Mouse (Mus musculus): ENCODE results near the gene Tomm34. TPM values are rescaled to one million over a fixed set of nuclear protein-coding genes. Genes with fewer than 3 reads are reported as not detected.

Tomm34 gene
- polyA plus RNA-seq, 1 experiment, result 39.4 TPM

DNA sequence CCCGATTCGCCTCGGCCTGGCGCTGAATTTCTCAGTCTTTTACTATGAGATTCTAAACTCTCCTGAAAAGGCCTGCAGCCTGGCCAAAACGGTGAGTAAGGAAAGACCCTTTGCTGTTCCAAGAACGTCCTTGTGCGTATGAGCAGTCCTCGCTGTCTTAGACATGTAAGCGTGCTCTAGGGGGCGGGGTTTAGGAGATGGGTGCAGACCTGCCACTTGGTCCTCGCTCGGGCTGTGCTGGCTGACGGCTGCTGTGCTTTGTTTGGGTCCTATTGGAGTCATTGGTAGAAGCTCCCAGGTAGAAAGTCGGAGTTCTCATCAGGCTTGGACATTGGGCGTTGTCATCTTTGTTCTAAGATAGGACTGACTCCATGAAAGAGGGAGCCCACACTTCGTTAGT lies 55.7 kb downstream of the Tomm34 start:
- no peaks in the 10 kb centered on the region for H3K27me3 ChIP-seq (ENCODE audit: control insufficient read depth, insufficient read depth, low read length)
- H3K27ac ChIP-seq (ENCODE audit: insufficient read depth, low read depth, low read length), result no peak overlapping the region
- H3K4me3 ChIP-seq (ENCODE audit: low read depth, low read length), result no peak overlapping the region
- WGBS, result 94% methylated on average over 16 of the region's 16 CpGs
- TF ChIP-seq CTCF (IDR thresholded peaks at IDR 0.05; ENCODE audit: extremely low read depth, insufficient read length, insufficient replicate concordance, low read depth, low read length), result no peak
- peaks cover 9% of the 10 kb centered on the region; the same call in 1 of the 2 replicates for H3K4me1 ChIP-seq (ENCODE audit: control insufficient read depth, insufficient read depth, insufficient read length, low read length)
- peaks cover 65% of the 10 kb centered on the region for H3K36me3 ChIP-seq (ENCODE audit: control insufficient read depth, insufficient read depth, low read length)

DNA sequence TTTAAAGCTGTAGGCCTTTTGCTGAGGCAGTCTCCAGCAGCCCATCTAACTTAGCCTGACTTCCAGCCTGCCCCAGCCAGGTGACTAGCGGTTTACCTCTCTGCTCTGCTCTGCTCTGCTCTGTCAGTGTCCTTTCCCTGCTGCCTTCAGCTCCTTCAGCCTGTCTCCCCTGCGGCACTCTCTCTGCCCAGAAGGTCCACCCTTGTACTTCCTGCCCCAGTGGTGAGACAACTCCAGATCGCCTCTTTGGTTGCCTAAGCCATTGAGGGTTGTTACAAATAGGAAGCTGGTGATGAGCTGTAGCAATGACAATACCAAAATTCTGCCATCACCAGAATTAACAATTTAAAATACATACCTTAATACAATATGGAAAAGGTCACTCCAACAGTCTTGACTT lies 60.0 kb downstream of the Tomm34 start:
- peaks cover 39% of the 10 kb centered on the region for H3K36me3 ChIP-seq (ENCODE audit: control insufficient read depth, insufficient read depth, low read length)
- H3K27ac ChIP-seq (ENCODE audit: insufficient read depth, low read depth, low read length), result no peak overlapping the region
- H3K27me3 ChIP-seq (ENCODE audit: control insufficient read depth, insufficient read depth, low read length), result no peaks in the 10 kb centered on the region
- TF ChIP-seq POLR2A (IDR thresholded peaks at IDR 0.05; ENCODE audit: low read depth, low read length) (no peak), CTCF (IDR thresholded peaks at IDR 0.05; ENCODE audit: extremely low read depth, insufficient read length, insufficient replicate concordance, low read depth, low read length) (no peak)
- no peak overlapping the region for H3K4me3 ChIP-seq (ENCODE audit: low read depth, low read length)
- H3K4me1 ChIP-seq (ENCODE audit: control insufficient read depth, insufficient read depth, insufficient read length, low read length), result peaks cover 29% of the 10 kb centered on the region
- 77% methylated on average over 3 of the region's 3 CpGs for WGBS

DNA sequence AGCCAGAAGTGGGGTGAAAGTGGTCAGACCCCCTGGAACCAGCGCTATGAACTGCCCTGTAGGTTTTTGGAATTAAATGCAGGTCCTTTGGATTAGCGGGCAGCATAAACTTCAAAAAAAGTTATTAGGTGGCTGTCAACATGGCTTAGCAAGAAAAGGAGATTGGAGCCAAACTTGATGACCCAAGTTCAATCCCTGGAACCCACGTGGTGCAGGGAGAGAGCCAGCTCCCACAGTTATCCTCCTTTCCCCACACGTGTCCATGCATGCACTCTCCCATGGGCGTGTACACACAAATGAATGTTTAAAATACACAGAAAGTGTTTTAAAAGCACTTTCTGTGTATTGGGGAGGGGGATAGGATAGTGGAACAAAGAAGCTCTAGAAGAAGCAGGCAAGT lies 60.5 kb downstream of the Tomm34 start:
- H3K36me3 ChIP-seq (ENCODE audit: control insufficient read depth, insufficient read depth, low read length), result peaks cover 34% of the 10 kb centered on the region
- H3K4me3 ChIP-seq (ENCODE audit: low read depth, low read length), result no peak overlapping the region
- H3K27ac ChIP-seq (ENCODE audit: insufficient read depth, low read depth, low read length), result no peak overlapping the region
- H3K27me3 ChIP-seq (ENCODE audit: control insufficient read depth, insufficient read depth, low read length), result no peaks in the 10 kb centered on the region
- TF ChIP-seq POLR2A (IDR thresholded peaks at IDR 0.05; ENCODE audit: low read depth, low read length) (no peak), CTCF (IDR thresholded peaks at IDR 0.05; ENCODE audit: extremely low read depth, insufficient read length, insufficient replicate concordance, low read depth, low read length) (no peak)
- 67% methylated on average over 5 of the region's 5 CpGs for WGBS
- H3K4me1 ChIP-seq (ENCODE audit: control insufficient read depth, insufficient read depth, insufficient read length, low read length), result peaks cover 31% of the 10 kb centered on the region

DNA sequence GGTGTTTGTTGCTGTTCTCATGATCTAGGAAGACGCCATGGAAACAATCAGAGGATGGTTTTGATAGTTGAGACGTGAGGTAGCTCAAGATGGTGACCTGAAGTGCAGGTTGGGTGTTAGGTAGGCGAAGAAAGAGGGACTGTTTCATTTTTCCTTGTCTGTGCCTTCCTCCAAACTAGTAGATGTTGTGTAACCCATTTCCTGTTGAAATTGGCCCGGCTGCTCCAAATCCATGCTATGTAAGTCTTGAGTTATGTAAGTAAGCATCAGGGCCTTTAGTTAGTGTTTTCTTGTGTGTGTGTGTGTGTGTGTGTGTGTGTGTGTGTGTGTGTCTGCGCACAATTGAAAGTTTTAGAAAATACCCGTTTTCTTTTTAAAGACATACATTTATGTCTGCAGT lies 61.7 kb downstream of the Tomm34 start:
- peaks cover 23% of the 10 kb centered on the region for H3K36me3 ChIP-seq (ENCODE audit: control insufficient read depth, insufficient read depth, low read length)
- H3K4me1 ChIP-seq (ENCODE audit: control insufficient read depth, insufficient read depth, insufficient read length, low read length), result peaks cover 31% of the 10 kb centered on the region
- no peak overlapping the region for H3K4me3 ChIP-seq (ENCODE audit: low read depth, low read length)
- 72% methylated on average over 6 of the region's 6 CpGs for WGBS
- TF ChIP-seq CTCF (IDR thresholded peaks at IDR 0.05; ENCODE audit: extremely low read depth, insufficient read length, insufficient replicate concordance, low read depth, low read length) (no peak), POLR2A (IDR thresholded peaks at IDR 0.05; ENCODE audit: low read depth, low read length) (no peak)
- peak overlapping the region; percentile 6; the same call in 1 of the 2 replicates for H3K27ac ChIP-seq (ENCODE audit: insufficient read depth, low read depth, low read length)
- no peaks in the 10 kb centered on the region for H3K27me3 ChIP-seq (ENCODE audit: control insufficient read depth, insufficient read depth, low read length)

DNA sequence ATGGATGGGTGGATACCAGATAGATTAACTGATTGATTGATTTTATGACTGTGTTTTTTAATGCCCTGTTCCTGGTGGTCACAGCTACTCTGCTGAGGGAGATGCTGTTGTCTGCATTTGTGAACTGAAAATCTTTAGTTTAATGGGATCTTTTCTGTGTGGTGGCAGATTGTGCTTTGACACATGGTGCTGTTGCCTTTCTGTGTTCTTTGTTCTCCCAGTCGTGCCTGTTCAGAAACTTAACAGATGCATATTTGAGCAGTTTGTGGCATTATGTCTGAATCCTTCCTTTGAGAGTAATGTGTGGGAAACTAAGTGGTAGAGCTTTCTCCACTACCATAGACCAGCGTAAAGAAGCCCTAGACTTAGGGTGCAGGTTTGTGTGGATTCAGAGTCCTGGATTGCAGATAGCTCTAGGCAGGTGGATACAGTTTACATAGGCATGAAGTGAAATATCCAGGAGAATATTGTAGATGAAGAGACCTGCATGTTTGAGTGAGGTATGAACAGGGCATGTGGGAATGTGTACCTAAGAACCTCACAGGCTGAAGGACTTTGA lies 62.9 kb downstream of the Tomm34 start:
- TF ChIP-seq POLR2A (IDR thresholded peaks at IDR 0.05; ENCODE audit: low read depth, low read length) (no peak), CTCF (IDR thresholded peaks at IDR 0.05; ENCODE audit: extremely low read depth, insufficient read length, insufficient replicate concordance, low read depth, low read length) (no peak)
- H3K27me3 ChIP-seq (ENCODE audit: control insufficient read depth, insufficient read depth, low read length), result no peaks in the 10 kb centered on the region
- H3K36me3 ChIP-seq (ENCODE audit: control insufficient read depth, insufficient read depth, low read length), result peaks cover 16% of the 10 kb centered on the region
- peaks cover 31% of the 10 kb centered on the region for H3K4me1 ChIP-seq (ENCODE audit: control insufficient read depth, insufficient read depth, insufficient read length, low read length)
- 57% methylated on average over 2 of the region's 2 CpGs for WGBS
- no peak overlapping the region for H3K27ac ChIP-seq (ENCODE audit: insufficient read depth, low read depth, low read length)
- H3K4me3 ChIP-seq (ENCODE audit: low read depth, low read length), result no peak overlapping the region

DNA sequence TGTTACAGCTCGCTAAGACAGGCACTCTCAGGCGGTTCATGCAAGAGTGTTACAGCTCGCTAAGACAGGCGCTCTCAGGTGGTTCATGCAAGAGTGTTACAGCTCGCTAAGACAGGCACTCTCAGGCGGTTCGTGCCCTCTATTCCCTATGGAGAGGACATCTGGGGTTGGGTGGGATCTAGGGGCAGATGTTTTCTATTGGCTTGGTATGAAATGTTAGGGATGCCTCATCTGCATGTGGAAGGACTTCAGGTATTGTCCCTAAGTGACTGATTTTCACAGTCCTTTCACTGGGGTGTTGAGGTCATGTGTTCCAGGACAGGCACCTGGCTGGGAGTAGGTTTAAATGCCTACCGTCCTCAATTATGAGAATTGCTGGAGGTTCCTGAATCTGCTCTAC lies 63.4 kb downstream of the Tomm34 start:
- no peak for TF ChIP-seq CTCF (IDR thresholded peaks at IDR 0.05; ENCODE audit: extremely low read depth, insufficient read length, insufficient replicate concordance, low read depth, low read length)
- no peak for TF ChIP-seq POLR2A (IDR thresholded peaks at IDR 0.05; ENCODE audit: low read depth, low read length)
- H3K36me3 ChIP-seq (ENCODE audit: control insufficient read depth, insufficient read depth, low read length), result peaks cover 13% of the 10 kb centered on the region
- 54% methylated on average over 8 of the region's 8 CpGs for WGBS
- peak overlapping the region; percentile 28 for H3K4me3 ChIP-seq (ENCODE audit: low read depth, low read length)
- no peak overlapping the region for H3K27ac ChIP-seq (ENCODE audit: insufficient read depth, low read depth, low read length)
- H3K27me3 ChIP-seq (ENCODE audit: control insufficient read depth, insufficient read depth, low read length), result no peaks in the 10 kb centered on the region
- peaks cover 31% of the 10 kb centered on the region for H3K4me1 ChIP-seq (ENCODE audit: control insufficient read depth, insufficient read depth, insufficient read length, low read length)

DNA sequence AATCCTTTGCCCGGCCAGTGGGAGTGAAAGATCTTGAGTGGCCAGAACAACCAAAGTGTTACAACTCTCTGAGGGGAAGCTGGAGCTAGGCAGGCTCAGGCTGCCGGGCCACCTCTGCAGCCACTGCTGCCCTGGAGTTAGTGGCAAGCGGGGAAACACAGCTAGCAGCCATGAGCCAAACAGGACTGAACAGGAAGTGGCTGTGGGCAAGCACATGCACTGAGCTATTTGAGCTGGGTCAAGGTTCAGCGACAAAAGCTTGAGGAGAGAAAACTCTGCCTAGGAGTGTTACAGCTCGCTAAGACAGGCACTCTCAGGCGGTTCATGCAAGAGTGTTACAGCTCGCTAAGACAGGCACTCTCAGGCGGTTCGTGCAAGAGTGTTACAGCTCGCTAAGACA lies 64.0 kb downstream of the Tomm34 start:
- WGBS, result 22% methylated on average over 10 of the region's 10 CpGs
- Histone ChIP-seq H3K4me3 (ENCODE audit: low read depth, low read length) (peak overlapping the region; percentile 51), H3K4me1 (ENCODE audit: control insufficient read depth, insufficient read depth, insufficient read length, low read length) (peaks cover 28% of the 10 kb centered on the region), H3K27me3 (ENCODE audit: control insufficient read depth, insufficient read depth, low read length) (no peaks in the 10 kb centered on the region), H3K36me3 (ENCODE audit: control insufficient read depth, insufficient read depth, low read length) (peaks cover 7% of the 10 kb centered on the region), H3K27ac (ENCODE audit: insufficient read depth, low read depth, low read length) (0 out of 2 replicates have a peak overlapping the region, but pooled peaks have one; percentile 62)
- TF ChIP-seq CTCF (IDR thresholded peaks at IDR 0.05; ENCODE audit: extremely low read depth, insufficient read length, insufficient replicate concordance, low read depth, low read length) (no peak), POLR2A (IDR thresholded peaks at IDR 0.05; ENCODE audit: low read depth, low read length) (no peak)
